ENCODE assay signal across 9 mouse cellular contexts in genomic region chr7:98734876-98735275, GRCm38 (mm10). TPM values are rescaled to one million over a fixed set of nuclear protein-coding genes. Genes with fewer than 3 reads are reported as not detected.
A peak's percentile ranks its signal among the peaks of the same experiment; 100 is the strongest.
DNase-seq lines count a peak whose midpoint lies in the region; ATAC-seq lines count a peak whose summit lies in the region.
"Had no signal": no experiment of that assay in that cellular context is flagged by ENCODE, and none has a peak within 500 bp of the region (broad histone marks: within the 10 kb centered on the region; RNA-seq: fewer than 3 reads in every experiment).

No protein-coding gene starts in this region.

- no peak overlapping the region for H3K27ac ChIP-seq in forebrain, embryonic 15.5 days (replicated peaks)
- H3K27ac ChIP-seq in forebrain, embryonic 12.5 days: no peak overlapping the region
- H3K27ac ChIP-seq in heart, embryonic 14.5 days (replicated peaks in 1 of 2; ENCODE audit: control insufficient read depth in 1 of 2, insufficient read depth in 1 of 2, low read depth in 2 of 2, low read length in 2 of 2): peak overlapping the region in 1 of 2 experiments; percentile 30; a peak in 2 of 4 replicates
- H3K27ac ChIP-seq in limb, embryonic 11.5 days (replicated peaks; ENCODE audit: low read depth, low read length): no peak overlapping the region

- H3K4me3 ChIP-seq in forebrain, embryonic 15.5 days: no peak overlapping the region
- H3K4me3 ChIP-seq in forebrain, embryonic 12.5 days (replicated peaks): no peak overlapping the region
- H3K4me3 ChIP-seq in heart, embryonic 14.5 days (ENCODE audit: control insufficient read depth in 1 of 2, insufficient read depth in 1 of 2, low read depth in 1 of 2, low read length in 2 of 2): 0 out of 4 replicates have a peak overlapping the region, but pooled peaks of 1 of the 2 experiments have one; percentile 2
- no peak overlapping the region for H3K4me3 ChIP-seq in limb, embryonic 11.5 days (ENCODE audit: low read depth, low read length)
- H3K4me3 ChIP-seq: megakaryocyte, embryonic 14.5 days had no signal

- H3K9ac ChIP-seq in forebrain, embryonic 15.5 days (replicated peaks): no peak overlapping the region
- no peak overlapping the region for H3K9ac ChIP-seq in forebrain, embryonic 12.5 days
- H3K9ac ChIP-seq in heart, embryonic 14.5 days (ENCODE audit: low read length): no peak overlapping the region
- no peak overlapping the region for H3K9ac ChIP-seq in limb, embryonic 11.5 days (ENCODE audit: low read length)

- WGBS in forebrain, embryonic 15.5 days: 24% methylated on average over 10 of the region's 10 CpGs
- 28% methylated on average over 10 of the region's 10 CpGs for WGBS in forebrain, embryonic 12.5 days
- 20% methylated on average over 10 of the region's 10 CpGs for WGBS in heart, embryonic 14.5 days
- WGBS in limb, embryonic 11.5 days: 10% methylated on average over 10 of the region's 10 CpGs

- no peaks in the 10 kb centered on the region for H3K27me3 ChIP-seq in forebrain, embryonic 15.5 days
- 0 out of 2 replicates have a peak, but pooled peaks cover 5% of the 10 kb centered on the region for H3K27me3 ChIP-seq in forebrain, embryonic 12.5 days
- peaks cover 6% of the 10 kb centered on the region; the same call in 1 of the 2 replicates for H3K27me3 ChIP-seq in heart, embryonic 14.5 days (ENCODE audit: control insufficient read depth, insufficient read depth, low read length)
- no peaks in the 10 kb centered on the region for H3K27me3 ChIP-seq in limb, embryonic 11.5 days (ENCODE audit: control insufficient read depth, insufficient read depth, low read length)

- 0 out of 2 replicates have a peak overlapping the region, but pooled peaks have one; percentile 9 for H3K4me2 ChIP-seq in forebrain, embryonic 15.5 days (replicated peaks)
- no peak overlapping the region for H3K4me2 ChIP-seq in forebrain, embryonic 12.5 days
- H3K4me2 ChIP-seq in heart, embryonic 14.5 days (ENCODE audit: low read length): peak overlapping the region; percentile 16
- H3K4me2 ChIP-seq in limb, embryonic 11.5 days (ENCODE audit: low read depth, severe bottlenecking): no peak overlapping the region

- DNase-seq in urinary bladder, postnatal 14 days (ENCODE audit: low spot score): peak; percentile 43
- no peak for DNase-seq in urinary bladder, postnatal 25 days (ENCODE audit: low spot score)
- DNase-seq in limb, embryonic 11.5 days (ENCODE audit: low spot score): peak; percentile 69

- no peaks in the 10 kb centered on the region for H3K9me3 ChIP-seq in forebrain, embryonic 15.5 days
- H3K9me3 ChIP-seq in forebrain, embryonic 12.5 days: no peaks in the 10 kb centered on the region
- no peaks in the 10 kb centered on the region for H3K9me3 ChIP-seq in heart, embryonic 14.5 days (ENCODE audit: control insufficient read depth, low read length)
- H3K9me3 ChIP-seq in limb, embryonic 11.5 days (ENCODE audit: control insufficient read depth, low read length): no peaks in the 10 kb centered on the region

- ATAC-seq in forebrain, embryonic 15.5 days (replicated peaks): peak; percentile 60; the same call in 1 of the 2 replicates
- no peak for ATAC-seq in forebrain, embryonic 12.5 days (ENCODE audit: low FRiP score)
- ATAC-seq in heart, embryonic 14.5 days (ENCODE audit: insufficient number of reproducible peaks, insufficient read depth, low FRiP score, low read depth): peak; percentile 74
- no peak for ATAC-seq in limb, embryonic 11.5 days (ENCODE audit: insufficient number of reproducible peaks, low FRiP score, low TSS enrichment, low read depth)
- ATAC-seq in CD4-positive, CD25-positive, alpha-beta regulatory T cell, adult 4 months: no peak
- no peak for ATAC-seq in inflammation-experienced regulatory T-cells, adult 6 months

- peaks cover 13% of the 10 kb centered on the region for H3K4me1 ChIP-seq in forebrain, embryonic 15.5 days
- H3K4me1 ChIP-seq in forebrain, embryonic 12.5 days: peaks cover 6% of the 10 kb centered on the region; the same call in 1 of the 2 replicates
- H3K4me1 ChIP-seq in heart, embryonic 14.5 days (ENCODE audit: control insufficient read depth in 2 of 2, insufficient read depth in 2 of 2, low read length in 2 of 2): peaks cover 8 to 9% of the 10 kb centered on the region in 2 experiments; a peak in 3 of 4 replicates
- H3K4me1 ChIP-seq in limb, embryonic 11.5 days (ENCODE audit: control insufficient read depth, insufficient read depth, low read length): peaks cover 11% of the 10 kb centered on the region

- H3K36me3 ChIP-seq in forebrain, embryonic 15.5 days: no peaks in the 10 kb centered on the region
- H3K36me3 ChIP-seq in forebrain, embryonic 12.5 days (replicated peaks): no peaks in the 10 kb centered on the region
- H3K36me3 ChIP-seq in heart, embryonic 14.5 days (ENCODE audit: control insufficient read depth, insufficient read depth, low read length): no peaks in the 10 kb centered on the region
- no peaks in the 10 kb centered on the region for H3K36me3 ChIP-seq in limb, embryonic 11.5 days (ENCODE audit: control insufficient read depth, insufficient read depth, low read length)

RNA-seq across cellular contexts. Expression of gene Thap12, which starts 32.0 kb away (rescaled TPM):
- 49.0 and 54.9 TPM in 2 replicates for polyA plus RNA-seq in forebrain, embryonic 15.5 days (2015; fragmentation: Nextera tagmentation; extraction: Ambion mirVana)
- 72.6 and 76.1 TPM in 2 replicates for polyA plus RNA-seq in forebrain, embryonic 12.5 days (2016; fragmentation: Nextera tagmentation; extraction: Ambion mirVana)
- polyA plus RNA-seq in heart, embryonic 14.5 days (2014; fragmentation: Nextera tagmentation; extraction: Ambion mirVana): 44.9 and 48.6 TPM in 2 replicates
- 78.3 and 87.2 TPM in 2 replicates for polyA plus RNA-seq in limb, embryonic 11.5 days (2014; fragmentation: Nextera tagmentation; extraction: Ambion mirVana)
- polyA plus RNA-seq in CD4-positive, CD25-positive, alpha-beta regulatory T cell, adult 4 months (2017; shearing (Covaris generic)): 10 to 100 TPM; 12.2 to 13.6 TPM
- polyA plus RNA-seq in inflammation-experienced regulatory T-cells, adult 6 months (2017; shearing (Covaris generic)): 10 to 100 TPM; 13.2 to 14.9 (median 13.9) TPM

Comparison
In these comparisons a context has a peak if more than half of its experiments do, and no peak if none do; other contexts are left out.
1. ATAC-seq: peak in forebrain, embryonic 15.5 days (single experiment) and heart, embryonic 14.5 days (single experiment); none in forebrain, embryonic 12.5 days (single experiment), limb, embryonic 11.5 days (single experiment), CD4-positive, CD25-positive, alpha-beta regulatory T cell, adult 4 months (single experiment) and inflammation-experienced regulatory T-cells, adult 6 months (single experiment).
2. H3K4me2 ChIP-seq: peak in forebrain, embryonic 15.5 days (single experiment) and heart, embryonic 14.5 days (single experiment); none in forebrain, embryonic 12.5 days (single experiment) and limb, embryonic 11.5 days (single experiment).